Mouse (Mus musculus): ENCODE measurements around the gene Mdk. TPM values are rescaled to one million over a fixed set of nuclear protein-coding genes. Genes with fewer than 3 reads are reported as not detected.

Mdk gene
- polyA plus RNA-seq, 1 experiment: 0.29 TPM

DNA sequence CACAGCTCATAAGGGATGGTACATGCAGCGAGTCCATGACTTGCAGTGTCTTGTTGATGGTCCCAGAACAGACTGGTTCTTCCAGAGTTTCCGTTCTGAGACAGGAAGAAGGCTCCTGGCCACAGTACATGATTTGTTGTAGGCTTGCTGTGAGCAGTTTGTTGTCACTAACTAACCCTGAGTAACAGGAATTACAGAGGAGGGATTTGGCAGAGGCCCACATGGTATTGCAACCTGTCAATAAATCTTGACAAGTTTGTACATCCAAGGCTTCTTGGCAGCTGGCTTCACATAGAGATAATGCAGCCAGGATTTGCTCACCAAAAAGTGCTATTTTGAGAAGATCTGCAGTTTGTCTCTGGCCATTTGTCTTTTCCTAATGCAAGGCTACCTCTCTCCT lies 26.0 kb downstream of the Mdk start:
- Histone ChIP-seq H3K79me2 (ENCODE audit: control insufficient read depth, insufficient read depth) (no peaks in the 10 kb centered on the region), H3K36me3 (ENCODE audit: control insufficient read depth, insufficient read depth) (peaks cover 12% of the 10 kb centered on the region), H3K4me3 (no peak overlapping the region), H3ac (ENCODE audit: control insufficient read depth, insufficient read length) (no peak overlapping the region), H3K27me3 (ENCODE audit: control insufficient read depth, insufficient read depth, insufficient read length) (no peaks in the 10 kb centered on the region), H3K4me2 (ENCODE audit: low read depth) (no peak overlapping the region)
- no peak for TF ChIP-seq MAX (IDR thresholded peaks at IDR 0.05; ENCODE audit: low read depth)
- TF ChIP-seq POLR2A (IDR thresholded peaks at IDR 0.05; ENCODE audit: insufficient read length, low read depth): no peak
- no peak for TF ChIP-seq TCF12 (IDR thresholded peaks at IDR 0.05; ENCODE audit: insufficient read depth, poor library complexity, severe bottlenecking)
- no peak for TF ChIP-seq MYOG (IDR thresholded peaks at IDR 0.05; ENCODE audit: control insufficient read depth in 1 of 3, insufficient read depth in 1 of 3, insufficient read length in 2 of 3, low read depth in 2 of 3)
- no peak for TF ChIP-seq MYOD1 (IDR thresholded peaks at IDR 0.05; ENCODE audit: control insufficient read depth in 1 of 3, insufficient read length in 2 of 3, low read depth in 2 of 3)
- no peak for TF ChIP-seq CEBPB (IDR thresholded peaks at IDR 0.05; ENCODE audit: insufficient read depth, poor library complexity, severe bottlenecking)
- no peak for TF ChIP-seq POLR2AphosphoS2 (IDR thresholded peaks at IDR 0.05; ENCODE audit: insufficient read length, low read depth)
- no peak for TF ChIP-seq REST (IDR thresholded peaks at IDR 0.05; ENCODE audit: insufficient read depth, insufficient read length)
- TF ChIP-seq USF1 (IDR thresholded peaks at IDR 0.05; ENCODE audit: low read depth): no peak

DNA sequence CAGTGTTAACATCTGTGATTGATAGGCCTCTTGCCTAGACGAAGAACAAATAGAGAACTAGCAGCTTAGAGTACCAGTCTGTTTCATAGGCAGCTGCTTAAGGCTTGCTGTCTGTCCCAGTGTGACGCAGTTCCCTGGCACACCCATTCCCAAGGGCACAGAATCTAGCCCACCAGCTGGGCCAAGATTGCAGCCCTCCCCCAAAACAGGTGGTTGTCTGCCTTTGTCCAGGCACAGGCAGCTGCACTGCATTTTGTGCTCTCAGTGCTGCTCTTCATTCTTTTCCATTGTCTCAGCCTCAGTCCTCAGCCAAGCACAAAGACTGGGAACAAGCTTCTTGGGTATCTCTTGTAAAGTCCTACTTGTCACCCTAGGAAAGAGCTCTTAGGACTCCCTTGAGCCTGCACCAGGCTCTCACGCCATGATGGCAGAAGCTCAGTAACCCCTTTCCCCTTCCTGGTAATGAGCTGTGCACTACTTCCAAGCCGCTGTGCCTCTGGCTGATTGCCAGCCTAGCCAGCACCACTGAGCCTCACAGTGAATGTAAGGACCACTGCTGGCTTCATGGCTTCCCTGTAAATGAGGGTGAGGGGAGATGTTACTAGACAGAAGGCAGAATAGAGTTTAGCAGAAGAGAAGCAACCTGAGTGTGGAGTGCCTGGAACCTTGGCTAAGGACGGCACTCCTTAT lies 27.3 kb downstream of the Mdk start:
- no peaks in the 10 kb centered on the region for H3K79me2 ChIP-seq (ENCODE audit: control insufficient read depth, insufficient read depth)
- TF ChIP-seq POLR2A (IDR thresholded peaks at IDR 0.05; ENCODE audit: insufficient read length, low read depth): no peak
- no peak for TF ChIP-seq E2F4 (IDR thresholded peaks at IDR 0.05; ENCODE audit: insufficient read depth)
- TF ChIP-seq TCF3 (IDR thresholded peaks at IDR 0.05; ENCODE audit: insufficient read length, low read depth): peak; percentile 92
- TF ChIP-seq MYOG (IDR thresholded peaks at IDR 0.05; ENCODE audit: control insufficient read depth in 1 of 3, insufficient read depth in 1 of 3, insufficient read length in 2 of 3, low read depth in 2 of 3): peak; percentile 84 to 100 (median 99)
- TF ChIP-seq SRF (IDR thresholded peaks at IDR 0.05; ENCODE audit: control insufficient read depth, insufficient read length, low read depth): no peak
- peak; percentile 75 to 100 (median 98) for TF ChIP-seq MYOD1 (IDR thresholded peaks at IDR 0.05; ENCODE audit: control insufficient read depth in 1 of 3, insufficient read length in 2 of 3, low read depth in 2 of 3)
- no peak for TF ChIP-seq CEBPB (IDR thresholded peaks at IDR 0.05; ENCODE audit: insufficient read depth, poor library complexity, severe bottlenecking)
- TF ChIP-seq MAX (IDR thresholded peaks at IDR 0.05; ENCODE audit: low read depth): no peak
- no peak for TF ChIP-seq POLR2AphosphoS2 (IDR thresholded peaks at IDR 0.05; ENCODE audit: insufficient read length, low read depth)
- TF ChIP-seq REST (IDR thresholded peaks at IDR 0.05; ENCODE audit: insufficient read depth, insufficient read length): no peak
- peak; percentile 91 for TF ChIP-seq TCF12 (IDR thresholded peaks at IDR 0.05; ENCODE audit: insufficient read depth, poor library complexity, severe bottlenecking)
- no peak for TF ChIP-seq USF1 (IDR thresholded peaks at IDR 0.05; ENCODE audit: low read depth)
- peaks cover 11% of the 10 kb centered on the region for H3K36me3 ChIP-seq (ENCODE audit: control insufficient read depth, insufficient read depth)
- H3K27me3 ChIP-seq (ENCODE audit: control insufficient read depth, insufficient read depth, insufficient read length): no peaks in the 10 kb centered on the region
- no peak overlapping the region for H3K4me3 ChIP-seq
- H3K4me2 ChIP-seq (ENCODE audit: low read depth): peak overlapping the region; percentile 36
- H3ac ChIP-seq (ENCODE audit: control insufficient read depth, insufficient read length): no peak overlapping the region

DNA sequence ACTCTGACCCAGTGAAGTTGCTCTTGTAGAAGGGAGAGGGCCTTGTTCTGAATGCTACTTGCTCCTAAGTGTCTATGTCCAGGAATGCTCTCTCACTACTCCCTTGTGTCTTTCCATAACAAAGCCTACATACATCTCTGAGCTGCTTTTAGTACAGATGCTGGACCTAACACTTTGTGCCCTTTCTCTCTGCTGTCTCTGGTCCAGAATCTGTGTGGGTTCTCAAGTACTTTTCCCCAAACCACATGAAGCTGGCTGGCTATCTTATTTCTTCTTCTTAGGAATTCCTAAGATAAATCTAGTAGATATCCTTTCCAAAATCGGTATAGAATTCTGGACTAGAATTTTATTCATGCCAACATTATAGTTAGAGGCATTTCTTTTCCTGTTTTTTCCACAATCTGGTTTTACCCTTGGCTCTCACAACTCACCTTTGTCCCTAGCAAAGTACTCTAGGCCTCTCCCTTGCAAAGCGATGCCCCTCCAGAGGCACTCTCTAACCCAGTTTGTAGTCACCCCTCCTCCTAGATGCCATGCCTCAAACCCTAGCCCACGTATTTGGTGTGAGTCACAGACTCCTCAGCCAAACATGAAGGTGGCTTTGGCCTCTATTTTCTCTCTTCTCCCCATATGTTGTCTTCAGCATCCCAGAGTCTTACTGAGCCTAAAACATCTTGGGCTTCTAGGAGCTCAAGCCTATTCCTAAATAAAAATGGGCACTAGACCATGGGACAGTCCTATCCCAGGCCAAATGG lies 28.7 kb downstream of the Mdk start:
- TF ChIP-seq MAX (IDR thresholded peaks at IDR 0.05; ENCODE audit: low read depth): no peak
- TF ChIP-seq TCF12 (IDR thresholded peaks at IDR 0.05; ENCODE audit: insufficient read depth, poor library complexity, severe bottlenecking): no peak
- no peak for TF ChIP-seq E2F4 (IDR thresholded peaks at IDR 0.05; ENCODE audit: insufficient read depth)
- no peak for TF ChIP-seq MYOD1 (IDR thresholded peaks at IDR 0.05; ENCODE audit: control insufficient read depth in 1 of 3, insufficient read length in 2 of 3, low read depth in 2 of 3)
- no peak for TF ChIP-seq POLR2AphosphoS2 (IDR thresholded peaks at IDR 0.05; ENCODE audit: insufficient read length, low read depth)
- no peak for TF ChIP-seq POLR2A (IDR thresholded peaks at IDR 0.05; ENCODE audit: insufficient read length, low read depth)
- no peak for TF ChIP-seq SRF (IDR thresholded peaks at IDR 0.05; ENCODE audit: control insufficient read depth, insufficient read length, low read depth)
- no peak for TF ChIP-seq CEBPB (IDR thresholded peaks at IDR 0.05; ENCODE audit: insufficient read depth, poor library complexity, severe bottlenecking)
- no peak for TF ChIP-seq USF1 (IDR thresholded peaks at IDR 0.05; ENCODE audit: low read depth)
- TF ChIP-seq TCF3 (IDR thresholded peaks at IDR 0.05; ENCODE audit: insufficient read length, low read depth): no peak
- H3K36me3 ChIP-seq (ENCODE audit: control insufficient read depth, insufficient read depth): peaks cover 2% of the 10 kb centered on the region
- no peaks in the 10 kb centered on the region for H3K27me3 ChIP-seq (ENCODE audit: control insufficient read depth, insufficient read depth, insufficient read length)
- H3K4me3 ChIP-seq: no peak overlapping the region
- no peak overlapping the region for H3K4me2 ChIP-seq (ENCODE audit: low read depth)
- no peak overlapping the region for H3ac ChIP-seq (ENCODE audit: control insufficient read depth, insufficient read length)
- H3K79me2 ChIP-seq (ENCODE audit: control insufficient read depth, insufficient read depth): no peaks in the 10 kb centered on the region

DNA sequence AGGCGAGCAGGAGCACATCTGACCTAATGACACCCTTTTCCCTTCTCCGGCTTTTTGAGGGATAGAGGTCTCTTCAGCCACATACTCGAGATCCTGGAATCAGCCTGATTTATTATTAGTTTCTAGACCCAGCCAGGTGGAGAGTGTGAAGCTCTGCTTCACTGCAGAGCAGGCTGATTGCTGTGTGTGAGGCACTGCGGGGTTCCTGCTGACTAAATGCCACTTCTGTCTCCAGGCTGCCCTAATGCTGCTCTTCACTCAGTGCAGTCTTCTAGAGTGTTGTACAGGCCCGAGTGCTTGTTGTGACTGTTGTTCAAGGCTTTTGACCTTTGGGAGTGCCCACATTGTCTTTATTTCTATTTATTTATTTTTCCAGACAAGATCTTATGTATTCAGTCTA lies 29.8 kb downstream of the Mdk start:
- no peak for TF ChIP-seq MYOG (IDR thresholded peaks at IDR 0.05; ENCODE audit: control insufficient read depth in 1 of 3, insufficient read depth in 1 of 3, insufficient read length in 2 of 3, low read depth in 2 of 3)
- no peak for TF ChIP-seq TCF12 (IDR thresholded peaks at IDR 0.05; ENCODE audit: insufficient read depth, poor library complexity, severe bottlenecking)
- TF ChIP-seq SRF (IDR thresholded peaks at IDR 0.05; ENCODE audit: control insufficient read depth, insufficient read length, low read depth): no peak
- no peak for TF ChIP-seq POLR2A (IDR thresholded peaks at IDR 0.05; ENCODE audit: insufficient read length, low read depth)
- TF ChIP-seq E2F4 (IDR thresholded peaks at IDR 0.05; ENCODE audit: insufficient read depth): no peak
- TF ChIP-seq TCF3 (IDR thresholded peaks at IDR 0.05; ENCODE audit: insufficient read length, low read depth): no peak
- TF ChIP-seq REST (IDR thresholded peaks at IDR 0.05; ENCODE audit: insufficient read depth, insufficient read length): no peak
- TF ChIP-seq USF1 (IDR thresholded peaks at IDR 0.05; ENCODE audit: low read depth): no peak
- no peak for TF ChIP-seq POLR2AphosphoS2 (IDR thresholded peaks at IDR 0.05; ENCODE audit: insufficient read length, low read depth)
- TF ChIP-seq MAX (IDR thresholded peaks at IDR 0.05; ENCODE audit: low read depth): no peak
- TF ChIP-seq MYOD1 (IDR thresholded peaks at IDR 0.05; ENCODE audit: control insufficient read depth in 1 of 3, insufficient read length in 2 of 3, low read depth in 2 of 3): no peak
- H3K36me3 ChIP-seq (ENCODE audit: control insufficient read depth, insufficient read depth): peaks cover 6% of the 10 kb centered on the region
- no peak overlapping the region for H3K4me3 ChIP-seq
- no peaks in the 10 kb centered on the region for H3K79me2 ChIP-seq (ENCODE audit: control insufficient read depth, insufficient read depth)
- H3ac ChIP-seq (ENCODE audit: control insufficient read depth, insufficient read length): no peak overlapping the region
- no peaks in the 10 kb centered on the region for H3K27me3 ChIP-seq (ENCODE audit: control insufficient read depth, insufficient read depth, insufficient read length)
- H3K4me2 ChIP-seq (ENCODE audit: low read depth): no peak overlapping the region

Measured in myocyte (in vitro differentiated cells).